Mouse (Mus musculus) gastrocnemius, postnatal 4 days (tissue): ENCODE results near the gene B3gnt9. TPM values are rescaled to one million over a fixed set of nuclear protein-coding genes. Genes with fewer than 3 reads are reported as not detected.
A peak's percentile ranks its signal among the peaks of the same experiment; 100 is the strongest.
"Not testable (repeated sequence)": the region's sequence is repeated elsewhere in the genome, so short reads cannot be mapped to it uniquely, and the experiment has no call there.

ENCODE experiments used
- DNase-seq, 2 experiments: peaks; one replicate each; pipeline ENCODE4 v3.0.0; 2021 to 2022; ENCODE audit warnings: low spot score in 2 of 2, mixed read lengths in 2 of 2
- total RNA-seq, 2 experiments: library from RNA; stranded (reverse); gene quantifications; 2 replicates each; pipeline ENCODE4 v1.2.3; 2021

B3gnt9 gene
- total RNA-seq, 2 experiments from 2014 or later: 14.9 to 15.3 TPM

GRCm38 (mm10) chr8:105260371-105261099 lies 5.6 kb upstream of the B3gnt9 start:
- DNase-seq: no peak

- DNase-seq: peak; percentile 76 to 85
These were observed 4.9 kb upstream of the B3gnt9 start for GRCm38 (mm10) chr8:105259721-105260320.

- no peak for DNase-seq
These were observed 4.2 kb upstream of the B3gnt9 start for GRCm38 (mm10) chr8:105258911-105259720.

- no peak for DNase-seq
These were observed 2.6 kb upstream of the B3gnt9 start for GRCm38 (mm10) chr8:105257318-105258114.

GRCm38 (mm10) chr8:105254152-105254965 lies 594 bp downstream of the B3gnt9 start:
- peak; percentile 91 to 95 for DNase-seq

GRCm38 (mm10) chr8:105253766-105254151 lies 1.2 kb downstream of the B3gnt9 start:
- DNase-seq: no peak

- DNase-seq: no peak
These were observed 2.0 kb downstream of the B3gnt9 start for GRCm38 (mm10) chr8:105252680-105253537.

GRCm38 (mm10) chr8:105251954-105252353 lies 3.0 kb downstream of the B3gnt9 start:
- no peak for DNase-seq

GRCm38 (mm10) chr8:105241016-105241415 lies 13.9 kb downstream of the B3gnt9 start:
- DNase-seq: no peak

GRCm38 (mm10) chr8:105237442-105238142 lies 17.4 kb downstream of the B3gnt9 start:
- DNase-seq: no peak

GRCm38 (mm10) chr8:105235206-105235605 lies 19.7 kb downstream of the B3gnt9 start:
- DNase-seq: no peak

- DNase-seq: no peak
These were observed 21.6 kb downstream of the B3gnt9 start for GRCm38 (mm10) chr8:105233126-105233935.

- not testable (repeated sequence) for DNase-seq
These were observed 22.6 kb downstream of the B3gnt9 start for GRCm38 (mm10) chr8:105232321-105232693.

- DNase-seq: no peak
These were observed 23.2 kb downstream of the B3gnt9 start for GRCm38 (mm10) chr8:105231503-105232320.

GRCm38 (mm10) chr8:105225917-105226316 lies 29.0 kb downstream of the B3gnt9 start:
- no peak for DNase-seq

GRCm38 (mm10) chr8:105225272-105225593 lies 29.7 kb downstream of the B3gnt9 start:
- DNase-seq: no peak
